Mouse (Mus musculus) right cerebral cortex, postnatal 4 days (tissue): ENCODE measurements at regions not wholly inside any gene's neighbourhood (a gene's known extent, or its start where the extent isn't known, plus 50 kb on each side); places are given as distances from the start of the nearest gene placed in this dataset.
"Not testable (repeated sequence)": the region's sequence is repeated elsewhere in the genome, so short reads cannot be mapped to it uniquely, and the experiment has no call there.

Experiments
- DNase-seq: peaks from one replicate; pipeline ENCODE4 v3.0.0-alpha.2; 2022

DNA sequence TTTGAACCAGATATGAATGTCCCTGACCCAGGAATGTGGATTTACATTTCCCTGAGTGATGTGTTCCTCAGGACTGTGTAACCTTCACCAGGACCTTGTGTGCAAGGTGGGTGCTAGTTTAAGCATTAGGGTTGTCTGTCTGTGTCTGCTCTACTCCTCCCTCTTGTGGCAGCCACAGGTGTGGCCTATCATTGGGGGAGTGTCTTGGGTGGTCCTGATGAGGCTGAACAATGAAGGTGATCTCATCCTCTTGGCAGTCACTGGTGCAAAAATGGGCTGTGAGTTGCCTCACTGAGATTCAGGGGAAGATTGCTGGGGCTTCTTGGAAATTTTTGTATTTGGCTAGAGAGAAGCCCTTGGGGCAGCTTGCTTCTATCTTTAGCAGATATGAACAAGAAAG, 179.4 kb upstream of the Ube2e1 start:
- DNase-seq = no peak

DNA sequence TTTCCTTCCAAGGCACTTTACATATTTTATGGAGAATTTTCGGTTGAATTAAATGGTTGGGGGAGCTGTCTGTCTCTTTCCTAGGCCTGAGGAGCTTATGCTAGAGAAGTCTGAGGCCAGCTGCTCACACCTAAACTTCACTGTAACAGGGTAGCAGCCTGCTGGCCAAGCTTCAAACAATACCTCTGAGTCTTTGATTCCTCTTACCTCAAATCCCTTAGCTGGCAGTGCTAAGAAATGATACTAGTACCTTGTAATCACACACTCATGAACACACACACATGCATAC, 176.6 kb upstream of the Ube2e1 start:
- no peak for DNase-seq

DNA sequence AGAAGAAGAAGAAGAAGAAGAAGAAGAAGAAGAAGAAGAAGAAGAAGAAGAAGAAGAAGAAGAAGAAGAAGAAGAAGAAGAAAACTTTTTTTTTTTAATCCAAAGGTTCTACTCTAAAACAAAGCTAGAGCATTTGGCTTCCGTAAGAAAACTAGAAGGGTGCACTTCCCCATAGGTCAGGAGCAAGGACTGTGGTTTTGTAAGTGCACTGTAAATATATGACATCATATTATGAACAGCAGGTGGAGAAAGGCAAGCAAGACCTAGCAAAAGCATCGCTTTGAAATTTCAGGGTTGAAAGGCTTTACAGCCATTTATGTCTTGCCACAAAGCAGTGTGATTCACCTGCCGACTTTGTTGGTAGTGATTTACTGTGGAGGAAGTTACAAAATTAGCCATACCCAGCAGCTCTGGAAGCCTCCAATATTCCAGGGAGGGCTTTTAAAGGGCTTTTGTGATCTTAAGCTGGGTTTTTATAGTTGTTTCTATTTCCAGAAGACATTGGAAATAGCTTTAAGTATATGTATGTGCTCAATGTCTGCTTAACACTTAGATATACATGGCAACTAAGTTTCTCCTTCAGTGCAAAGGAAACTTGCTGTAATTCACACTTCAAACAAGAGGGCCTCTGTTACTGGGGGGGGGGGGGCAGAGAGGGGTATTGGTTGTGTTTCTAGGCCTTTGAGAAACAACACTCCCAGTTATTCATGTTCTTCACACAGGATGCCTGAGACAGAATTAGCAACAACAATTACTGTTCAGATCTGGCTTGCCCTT, 176.1 kb upstream of the Ube2e1 start:
- DNase-seq = no peak

DNA sequence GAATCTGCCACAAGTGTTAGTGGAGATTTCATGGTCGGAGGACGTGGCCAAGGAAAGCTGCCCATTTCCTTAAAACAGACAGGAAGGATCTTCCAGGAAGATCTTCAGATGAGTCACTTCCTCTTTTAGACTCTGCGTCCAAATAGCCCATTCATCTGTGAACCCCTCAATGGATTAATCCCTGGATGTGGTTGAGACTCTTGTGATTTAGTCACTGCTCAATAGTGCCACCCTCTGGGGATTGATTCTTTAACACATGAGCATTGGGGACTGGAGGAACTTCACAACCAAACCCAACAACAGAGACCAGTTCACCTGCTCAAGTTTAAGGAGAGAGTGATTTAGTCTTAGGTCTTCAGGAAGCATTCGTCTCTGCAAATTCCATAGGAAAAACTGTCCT, 174.5 kb upstream of the Ube2e1 start:
- no peak for DNase-seq

DNA sequence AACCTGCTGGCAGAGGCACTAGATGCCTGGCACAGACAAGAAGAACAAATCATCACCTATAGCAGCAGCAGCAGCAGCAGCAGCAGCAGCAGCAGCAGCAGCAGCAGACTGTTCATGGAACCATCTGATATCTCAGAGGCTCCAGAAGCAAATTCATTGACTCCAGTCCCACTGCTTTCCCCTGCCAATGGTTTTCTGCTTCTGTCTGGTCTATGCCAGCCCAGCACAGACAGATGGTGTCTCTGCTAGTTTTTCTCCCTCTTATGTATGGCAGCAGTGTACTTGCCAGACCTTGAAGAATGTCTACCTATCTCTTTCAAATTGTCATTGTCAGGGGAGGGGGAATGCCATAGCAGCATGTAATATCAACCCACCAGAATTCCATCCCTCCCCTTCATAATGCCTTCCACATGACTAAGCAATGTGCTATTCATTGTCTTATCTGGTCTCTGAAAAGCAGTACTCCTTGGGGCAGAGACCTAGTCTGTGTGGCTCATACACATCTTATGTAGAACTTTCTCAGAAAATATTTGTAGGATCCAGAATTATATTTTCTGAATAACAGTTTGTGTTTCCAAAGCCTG, 168.7 kb upstream of the Ube2e1 start:
- DNase-seq = no peak

DNA sequence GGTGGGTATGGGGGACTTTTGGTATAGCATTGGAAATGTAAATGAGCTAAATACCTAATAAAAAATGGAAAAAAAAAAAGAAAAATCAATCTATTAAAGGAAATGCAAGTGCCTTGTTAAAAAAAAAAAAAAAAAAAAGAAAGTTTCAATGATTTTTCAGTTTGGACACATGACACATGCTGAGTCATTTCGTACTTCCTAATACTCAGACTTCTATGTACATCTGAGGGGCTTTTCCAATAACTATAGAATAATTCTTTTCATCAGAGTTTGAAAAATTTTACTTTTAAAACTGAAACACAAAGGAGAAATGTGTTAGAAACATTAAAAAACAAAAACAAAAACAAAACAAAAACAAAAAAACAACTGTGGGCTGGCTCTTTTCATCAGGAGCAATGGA, 162.4 kb upstream of the Ube2e1 start:
- DNase-seq = no peak

DNA sequence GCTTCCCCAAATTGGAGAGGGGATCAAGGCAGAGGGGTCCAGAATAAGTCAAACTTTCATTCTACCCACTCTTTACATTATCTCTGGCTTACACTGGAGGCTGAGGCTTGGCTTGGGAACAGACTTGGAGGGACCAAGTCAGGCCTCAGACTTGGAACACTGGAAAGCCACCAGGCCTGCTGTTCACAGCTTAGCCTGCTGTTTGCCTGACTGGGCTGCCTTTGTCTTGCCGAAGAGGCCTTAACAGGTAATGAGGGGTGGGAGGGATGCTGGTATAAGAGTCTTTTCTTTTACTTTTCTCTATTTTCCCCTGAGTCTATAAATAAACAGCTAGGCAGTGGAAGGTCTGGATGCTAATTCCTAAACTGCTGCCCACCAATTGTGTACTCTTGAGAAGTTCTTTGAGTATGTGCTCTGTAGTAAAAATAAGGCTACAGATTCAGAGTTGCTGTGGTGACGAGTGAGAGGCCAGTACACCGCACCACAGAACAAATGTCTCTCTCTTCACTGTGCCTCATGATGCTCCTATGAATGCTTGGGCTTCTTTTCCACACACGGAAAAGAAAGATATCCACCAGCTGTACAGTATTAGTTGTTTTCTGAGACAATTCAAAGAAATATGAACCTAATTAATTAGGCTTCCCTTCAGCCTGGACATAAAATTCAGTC, 154.6 kb upstream of the Ube2e1 start:
- DNase-seq = no peak

DNA sequence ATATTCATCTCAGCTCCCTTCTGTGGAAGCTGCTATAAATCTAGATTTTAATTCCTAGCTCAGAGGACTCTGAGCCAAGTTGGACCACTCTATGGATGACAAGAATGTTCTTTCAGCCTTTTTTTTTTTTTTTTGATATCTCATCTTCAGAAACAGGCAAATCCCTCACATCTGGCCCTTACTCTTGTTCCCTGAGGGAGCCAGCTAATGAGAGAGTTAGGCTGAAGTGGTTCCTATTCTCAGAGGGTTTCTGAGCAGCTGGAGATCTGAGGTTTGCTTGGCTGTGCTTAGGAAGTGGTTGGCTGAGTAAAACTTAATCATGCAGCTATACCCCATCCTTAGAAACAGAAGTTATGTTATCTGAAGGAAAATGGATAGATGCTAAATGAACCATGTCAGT, 153.9 kb upstream of the Ube2e1 start:
- no peak for DNase-seq

DNA sequence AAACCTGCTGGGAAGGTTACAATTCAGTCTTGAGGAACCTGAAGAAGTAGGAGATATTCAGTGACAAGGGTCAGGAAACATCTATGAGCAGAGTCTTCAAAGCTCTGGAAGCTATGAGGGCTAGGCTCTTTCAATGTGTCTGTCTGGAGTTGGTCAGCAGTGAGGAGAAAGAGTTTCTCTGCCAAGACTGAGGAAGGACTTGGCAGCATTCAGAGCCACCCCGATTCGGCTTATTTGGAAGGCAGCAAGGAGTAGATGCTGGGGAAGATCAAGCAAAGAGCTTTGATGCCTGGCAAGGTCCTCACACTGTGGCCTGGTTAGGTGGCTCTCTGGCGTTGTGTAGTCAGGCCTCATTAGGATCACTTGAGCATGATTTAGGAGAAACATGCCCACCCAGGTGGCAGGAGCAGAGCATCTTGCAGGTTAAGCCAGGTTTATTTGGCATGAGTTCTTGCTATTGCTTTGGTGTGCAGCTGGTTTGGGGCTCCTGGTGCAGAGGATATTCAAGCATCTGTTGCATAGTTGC, 145.2 kb upstream of the Ube2e1 start:
- no peak for DNase-seq

DNA sequence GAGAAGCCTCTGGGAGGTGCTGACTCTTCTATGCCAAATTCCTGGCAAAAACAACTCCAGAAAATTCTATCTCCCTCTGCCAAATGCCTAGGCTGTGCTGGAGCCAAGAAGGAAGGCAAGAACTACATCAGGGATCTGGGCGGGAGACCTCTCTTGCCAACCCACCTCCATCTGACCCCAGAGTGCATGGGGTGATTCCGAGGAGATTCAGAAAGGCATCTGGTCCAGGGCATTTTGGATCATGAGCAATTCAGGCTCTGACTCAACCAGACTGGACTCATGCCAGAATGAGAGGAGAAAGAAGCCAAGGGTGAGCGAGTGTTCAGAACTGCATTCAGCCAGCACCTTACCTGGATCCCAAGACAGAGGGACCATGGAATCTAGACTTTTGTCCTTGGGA, 137.0 kb upstream of the Ube2e1 start:
- DNase-seq = no peak

DNA sequence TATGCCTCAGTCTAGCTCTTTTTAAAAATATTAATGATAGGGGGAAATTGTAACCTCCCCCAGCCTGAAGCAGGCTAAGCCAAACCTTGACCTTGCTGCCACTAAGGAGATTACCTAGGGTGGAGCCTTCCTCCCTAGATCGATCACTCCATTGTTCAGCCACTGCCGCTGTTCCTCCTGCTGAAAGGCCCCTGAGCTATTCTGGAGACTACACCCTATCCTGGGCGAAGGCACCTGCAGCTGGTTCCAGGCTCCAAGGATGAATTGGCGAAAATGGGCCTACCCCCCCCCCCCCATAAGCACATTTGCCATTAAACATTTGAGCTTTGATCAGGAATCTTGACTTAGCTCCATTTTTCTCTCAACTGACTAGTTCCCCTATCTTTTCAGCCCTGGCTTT, 135.2 kb upstream of the Ube2e1 start:
- DNase-seq = not testable (repeated sequence)

DNA sequence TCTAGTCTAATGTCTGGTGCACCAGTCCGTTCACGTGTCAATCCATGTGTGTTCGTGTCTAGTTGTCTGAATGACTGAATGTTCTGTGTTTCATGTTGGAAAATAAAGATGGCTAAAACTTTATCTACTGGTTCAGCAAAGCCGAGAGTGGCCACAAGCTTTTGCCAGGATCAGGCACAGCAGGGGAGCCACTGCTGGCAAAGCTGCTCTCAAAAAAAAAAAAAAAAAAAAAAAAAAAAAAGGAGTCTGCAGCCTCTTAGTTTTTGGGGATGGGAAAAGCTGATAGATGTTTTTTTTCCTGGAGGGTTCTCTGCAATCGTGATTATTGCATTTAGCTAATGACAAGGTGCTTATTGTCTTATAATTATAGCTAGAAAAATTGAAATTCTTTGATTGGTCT, 132.5 kb upstream of the Ube2e1 start:
- not testable (repeated sequence) for DNase-seq

DNA sequence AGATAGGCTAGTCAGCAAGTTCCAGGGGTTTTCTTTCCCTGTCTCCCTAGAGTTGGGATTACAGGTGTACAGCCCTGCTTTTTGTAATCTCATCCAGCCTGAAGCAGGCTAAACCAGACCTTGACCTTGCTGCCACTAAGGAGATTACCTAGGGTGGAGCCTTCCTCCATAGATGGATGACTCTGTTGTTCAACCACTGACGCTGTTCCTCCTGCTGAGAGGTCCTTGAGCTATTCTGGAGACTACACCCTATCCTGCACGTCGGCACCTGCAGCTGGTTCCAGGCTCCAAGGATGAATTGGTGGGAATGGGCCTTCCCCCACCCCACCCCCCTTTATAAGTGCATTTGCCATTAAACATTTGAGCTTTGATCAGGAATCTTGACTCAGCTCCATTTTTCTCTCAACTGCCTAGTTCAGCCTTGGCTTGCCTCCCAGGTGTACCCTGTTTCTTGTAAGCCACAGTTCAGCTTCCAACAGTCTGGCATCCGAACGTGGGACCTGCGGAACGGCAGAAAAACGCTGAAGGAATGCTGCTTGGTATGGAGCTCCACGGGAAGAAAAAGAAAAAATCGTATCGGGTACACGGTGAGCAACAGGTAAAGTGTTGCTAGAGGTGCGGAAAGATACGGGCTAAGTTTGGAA, 131.7 kb upstream of the Ube2e1 start:
- DNase-seq = peak; percentile 15

DNA sequence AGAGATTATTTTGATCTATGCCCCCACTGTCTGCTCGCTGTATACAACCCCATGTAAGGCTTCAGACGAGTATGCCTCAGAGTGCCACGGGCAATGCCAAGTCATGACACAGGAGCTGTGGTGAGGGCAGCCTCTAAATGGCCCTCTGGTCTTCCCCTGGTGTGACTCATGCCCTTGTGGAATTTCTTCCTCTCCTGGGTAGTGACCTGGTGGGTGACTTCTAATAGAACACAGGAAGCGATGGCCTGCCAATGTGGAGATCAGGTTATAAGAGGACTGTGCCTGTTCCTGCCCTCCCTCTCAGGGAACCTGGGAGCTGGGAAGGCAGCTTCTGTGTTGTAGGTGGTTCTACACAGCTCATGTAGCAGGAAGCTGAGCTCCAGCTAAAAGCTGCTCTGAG, 130.7 kb upstream of the Ube2e1 start:
- DNase-seq = no peak

DNA sequence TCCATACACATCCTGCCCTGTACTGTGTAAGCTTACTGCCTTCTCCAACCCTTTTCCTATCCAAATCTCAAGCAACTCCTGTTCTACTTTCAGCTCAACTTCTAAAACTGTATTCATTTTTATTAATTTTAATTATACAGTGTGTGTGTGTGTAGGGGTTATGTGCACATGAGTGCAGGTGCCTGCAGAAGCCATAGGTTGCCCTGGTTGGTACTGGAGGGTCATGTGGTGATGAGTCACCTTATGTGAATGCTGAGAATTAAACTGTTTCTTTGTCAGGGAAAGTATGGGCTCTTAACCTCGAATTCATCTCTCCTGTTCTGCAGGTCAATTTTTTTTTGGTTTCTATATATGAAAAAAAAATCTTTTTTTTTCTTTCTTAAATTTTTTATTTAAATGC, 117.0 kb upstream of the Ube2e1 start:
- no peak for DNase-seq

DNA sequence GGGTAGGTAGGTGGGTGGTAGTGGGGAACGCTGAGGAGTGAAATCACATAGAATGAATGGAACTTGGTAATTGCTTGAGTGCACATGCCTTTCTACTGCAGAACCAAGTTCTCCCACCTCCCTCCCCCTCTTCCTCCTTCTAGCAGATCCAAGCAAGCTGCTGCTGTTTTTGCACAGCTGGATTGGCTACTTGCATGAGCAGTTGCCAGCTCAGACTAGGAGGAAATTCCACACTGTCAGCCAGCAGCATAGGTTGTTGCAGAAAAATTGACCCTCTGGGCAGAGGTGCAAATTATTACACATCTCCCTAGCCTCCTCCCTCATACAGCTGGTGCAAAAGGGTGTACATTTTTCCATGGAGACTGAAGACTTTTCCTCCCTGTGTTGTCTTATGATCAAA, 112.8 kb upstream of the Ube2e1 start:
- DNase-seq = no peak

DNA sequence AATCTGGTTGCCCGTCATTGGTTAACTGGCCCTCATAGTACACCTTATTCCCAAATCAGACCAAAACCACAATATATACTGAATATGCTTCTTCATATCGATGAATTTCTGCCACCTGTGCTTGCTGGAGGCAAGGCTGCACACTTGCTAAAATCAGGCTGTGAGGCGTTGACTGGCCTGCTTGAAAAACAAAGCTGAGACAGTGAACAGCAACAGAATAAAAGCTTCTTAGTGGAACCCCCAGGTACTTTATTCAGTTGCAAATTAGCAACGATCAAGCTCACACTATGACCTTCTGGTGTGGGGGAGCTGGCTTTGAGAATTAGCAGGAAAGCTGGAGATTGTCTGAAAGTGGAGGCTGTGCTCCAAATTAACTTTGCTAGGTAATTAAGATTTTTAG, 97.3 kb upstream of the Ube2e1 start:
- DNase-seq = not testable (repeated sequence)

DNA sequence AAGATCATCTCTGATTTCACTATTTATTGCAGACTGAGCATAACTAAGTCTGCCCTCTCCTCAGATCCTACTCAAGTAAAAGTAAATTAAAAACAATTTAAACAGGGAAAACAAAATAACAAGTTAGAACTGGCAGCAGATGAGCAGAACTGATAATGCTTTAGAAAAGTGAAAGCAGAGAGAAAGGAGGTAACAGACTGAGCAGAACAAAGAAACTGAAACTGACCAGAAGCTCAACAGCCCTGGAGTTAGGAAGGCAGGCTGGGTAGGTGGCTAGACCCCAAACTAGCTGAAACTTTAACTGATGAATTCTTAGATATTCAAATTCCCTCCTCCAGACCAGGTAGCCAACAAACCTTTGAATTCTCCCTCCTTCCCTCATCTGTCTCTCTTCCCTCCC, 94.2 kb upstream of the Ube2e1 start:
- no peak for DNase-seq

DNA sequence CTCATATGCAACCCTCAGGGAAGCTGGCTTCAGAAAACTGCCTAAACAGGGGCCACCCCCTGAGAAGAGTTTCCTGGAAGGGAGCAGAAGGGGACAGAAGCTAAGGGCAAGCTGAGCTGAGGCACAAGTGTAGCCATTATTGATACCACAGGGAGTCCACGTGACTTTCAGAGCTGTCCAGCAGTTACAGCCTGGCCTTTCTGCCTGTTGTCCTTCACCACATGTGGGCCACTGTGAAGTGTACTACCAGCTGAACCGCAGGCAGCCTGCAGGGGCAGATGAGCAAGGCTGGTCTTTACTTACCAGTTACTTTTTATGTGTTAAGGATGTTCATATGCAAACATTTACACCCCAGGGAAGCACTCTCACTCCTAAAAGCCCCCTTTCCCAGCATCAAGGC, 85.2 kb upstream of the Ube2e1 start:
- no peak for DNase-seq

DNA sequence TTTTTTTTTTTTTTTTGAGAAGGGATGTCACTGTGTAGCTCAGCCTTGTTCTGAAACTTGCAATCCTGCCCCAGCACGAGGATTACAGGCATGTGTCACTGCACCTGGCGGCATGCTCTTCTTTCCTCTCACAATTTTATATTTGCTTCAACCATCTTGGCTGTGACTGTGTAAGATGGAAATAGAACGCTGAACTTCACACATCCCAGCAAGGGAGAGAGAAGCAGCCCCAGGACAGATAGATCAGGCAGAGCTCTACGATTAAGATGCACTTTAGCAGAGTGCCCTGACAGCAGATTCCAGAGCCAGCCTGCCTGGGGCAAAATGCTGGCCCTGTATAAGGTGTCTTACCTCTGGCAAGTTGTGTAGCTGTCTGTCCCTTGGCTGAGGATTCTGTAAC, 84.7 kb upstream of the Ube2e1 start:
- DNase-seq = no peak

DNA sequence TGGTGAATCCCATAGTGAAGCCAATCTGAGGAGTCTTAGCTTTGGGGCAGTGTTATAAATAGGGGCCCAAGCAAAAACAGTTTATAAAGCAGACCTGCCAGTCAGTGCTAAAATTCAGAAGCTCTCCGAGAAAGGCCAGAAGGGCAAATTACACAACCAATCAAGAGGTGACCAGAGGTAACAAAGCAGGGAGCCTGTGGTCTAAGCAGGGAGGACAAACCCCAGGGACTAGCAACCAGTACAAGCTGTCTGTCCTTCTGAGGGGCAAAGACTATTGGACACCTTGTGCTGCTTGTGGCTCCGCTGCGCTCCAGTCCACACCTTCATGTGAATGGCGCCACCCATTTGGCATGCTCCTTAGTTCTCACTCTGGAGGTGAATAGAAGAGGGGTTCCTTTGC, 67.3 kb upstream of the Ube2e1 start:
- DNase-seq = no peak

DNA sequence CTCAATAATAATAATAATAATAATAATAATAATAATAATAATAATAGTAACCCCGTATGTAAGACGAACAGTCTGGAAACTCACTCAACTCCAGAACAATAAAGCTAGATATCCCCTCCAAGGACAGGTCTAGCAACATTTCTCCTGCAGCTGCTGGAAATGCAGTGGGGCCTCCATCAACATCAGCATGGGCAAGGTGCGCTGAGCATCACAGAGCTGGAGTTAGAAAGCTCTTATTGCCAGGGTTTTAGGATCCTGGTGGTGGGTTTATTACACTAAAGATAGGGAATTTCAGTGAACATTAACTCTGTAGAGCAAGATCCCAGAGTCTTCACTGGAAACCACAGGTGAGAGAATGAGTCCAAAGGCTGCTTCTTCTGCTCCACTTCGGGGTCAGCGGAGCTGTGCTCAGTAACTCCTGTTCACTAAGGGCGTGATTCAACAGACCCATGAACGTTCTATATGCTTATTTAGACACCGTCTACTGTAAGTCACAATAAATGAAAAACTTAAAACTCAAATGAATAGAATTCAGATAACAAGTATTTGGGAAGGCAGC, 64.6 kb upstream of the Ube2e1 start:
- DNase-seq = no peak

DNA sequence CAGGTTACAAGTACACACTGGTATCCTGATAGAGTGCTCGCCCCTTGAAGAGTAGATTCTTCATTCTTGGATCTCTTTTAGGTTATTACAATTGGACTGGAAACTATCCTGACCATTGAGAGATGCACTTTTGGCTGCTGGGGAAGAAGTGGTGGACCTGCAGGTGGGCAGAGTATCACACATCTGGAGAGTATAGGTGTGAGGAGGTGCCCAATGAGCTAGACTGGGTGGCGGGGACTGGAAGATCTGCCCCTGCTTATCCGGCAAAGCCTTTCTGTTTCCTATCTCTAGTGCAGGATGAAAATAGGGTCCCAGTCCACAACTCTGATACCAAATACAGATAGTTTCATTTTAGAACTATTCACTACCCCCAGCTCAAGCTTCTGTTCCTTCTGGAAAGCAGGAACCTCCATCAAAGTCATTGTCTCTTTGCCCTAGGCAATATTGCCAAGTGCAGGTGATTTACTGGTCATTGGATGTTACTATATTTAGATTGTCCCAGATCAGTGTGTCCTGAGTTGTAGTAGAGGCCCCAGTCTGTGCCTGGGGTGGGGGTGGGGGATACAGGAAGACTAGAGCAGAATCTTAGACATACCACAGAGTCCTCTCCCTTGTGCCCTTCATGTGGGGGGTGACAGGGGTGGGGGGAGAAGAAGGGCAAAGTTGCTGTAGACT, 62.5 kb upstream of the Ube2e1 start:
- no peak for DNase-seq
